Mouse (Mus musculus) thymus, adult 2 months (tissue): ENCODE measurements around the gene Tmsb10.

ENCODE experiments used
- CTCF ChIP-seq: fragments of 200-500 bp; IDR thresholded peaks from 2 replicates; pipeline ENCODE4 v1.5.1; 2012; ENCODE audit warnings: mild to moderate bottlenecking, control low read depth, low read length, moderate library complexity, borderline replicate concordance; ENCODE audit not compliant: control insufficient read depth, poor library complexity, insufficient read depth; ENCODE audit errors: extremely low read depth
- POLR2A ChIP-seq: fragments of 200-500 bp; IDR thresholded peaks from 2 replicates; pipeline ENCODE4 v1.6.1; 2012; ENCODE audit warnings: mild to moderate bottlenecking, low read length, control low read depth, moderate library complexity; ENCODE audit not compliant: control insufficient read depth, poor library complexity, insufficient read depth; ENCODE audit errors: extremely low read depth

DNA sequence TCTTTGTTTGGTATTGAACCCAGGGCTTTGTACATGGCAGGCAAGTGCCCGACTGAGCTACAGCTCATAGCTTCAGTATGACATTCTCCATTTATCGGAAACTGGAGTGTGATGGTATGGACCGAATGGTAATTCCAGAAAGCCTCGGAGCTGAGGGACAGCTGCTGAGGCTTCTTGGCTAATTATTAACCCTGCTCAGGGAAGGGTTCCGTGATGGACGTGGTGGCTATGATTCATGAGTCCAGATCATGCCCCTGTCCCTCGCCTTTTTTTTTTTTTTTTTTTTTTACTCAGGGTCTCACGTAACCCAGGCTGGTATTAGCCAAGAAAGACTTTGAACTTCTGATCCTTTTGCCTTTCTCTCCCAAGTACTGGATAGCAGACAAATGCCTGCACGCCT is 3.1 kb upstream of the Tmsb10 start:
- TF ChIP-seq CTCF (no peak), POLR2A (no peak)
